Mouse (Mus musculus) G1E (cell line): ENCODE data around the gene S100a13.

Experiments used
- CTCF ChIP-seq: IDR thresholded peaks from 2 replicates; pipeline ENCODE4 v1.5.1; 2012; ENCODE audit warnings: low read depth, low read length, inconsistent platforms, mixed read lengths
- GATA1 ChIP-seq: IDR thresholded peaks from 2 replicates; pipeline ENCODE4 v1.6.1; 2012; ENCODE audit warnings: borderline replicate concordance, low read length, inconsistent platforms, mixed read lengths
- GATA2 ChIP-seq: IDR thresholded peaks from 2 replicates; pipeline ENCODE4 v1.6.1; 2012; ENCODE audit warnings: low read depth, low read length, inconsistent platforms, borderline replicate concordance
- POLR2AphosphoS5 ChIP-seq: IDR thresholded peaks from 2 replicates; pipeline ENCODE4 v1.6.1; 2012; ENCODE audit warnings: low read depth, low read length, inconsistent platforms; ENCODE audit not compliant: insufficient replicate concordance
- TAL1 ChIP-seq: conservative IDR thresholded peaks from 2 replicates; pipeline ENCODE4 v1.6.1; 2012; ENCODE audit warnings: low read depth, low read length, inconsistent platforms, mixed read lengths

DNA sequence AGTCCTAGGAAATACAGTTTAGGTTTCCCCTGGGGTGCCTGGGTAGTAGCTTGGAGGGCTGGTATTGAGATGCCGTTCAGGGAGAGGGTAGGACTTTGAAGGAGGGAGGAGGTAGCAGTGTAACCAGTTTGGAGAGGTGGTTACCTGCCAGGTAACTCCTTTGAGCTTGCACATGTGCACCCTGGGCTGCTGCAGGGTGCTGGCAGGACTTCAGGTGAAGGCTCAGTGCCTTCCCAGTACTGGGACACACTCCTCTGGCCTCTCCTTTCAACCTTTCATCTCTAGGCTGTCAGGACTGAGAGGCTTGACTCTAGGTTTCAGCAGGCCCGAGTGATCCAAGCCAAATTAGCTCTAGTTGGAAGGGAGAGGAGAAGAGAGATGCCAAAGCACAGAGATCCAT is 11.8 kb downstream of the S100a13 start:
- TF ChIP-seq CTCF (no peak), GATA1 (no peak), TAL1 (no peak), GATA2 (no peak), POLR2AphosphoS5 (no peak)
